Mouse (Mus musculus): ENCODE measurements at regions not wholly inside any gene's neighbourhood (a gene's known extent, or its start where the extent isn't known, plus 50 kb on each side); places are given as distances from the start of the nearest gene placed in this dataset.

GRCm38 (mm10) chr1:124517543-124518171 lies 472.3 kb upstream of the Dpp10 start:
- peak; percentile 60; the same call in 1 of the 2 replicates for ATAC-seq
- H3K9me3 ChIP-seq (replicated peaks; ENCODE audit: control insufficient read depth, low read length, poor library complexity, severe bottlenecking) = no peaks in the 10 kb centered on the region
- H3K4me1 ChIP-seq (ENCODE audit: control insufficient read depth, insufficient read depth, low read length) = peaks cover 2% of the 10 kb centered on the region; the same call in 1 of the 2 replicates
- H3K36me3 ChIP-seq (ENCODE audit: control insufficient read depth, insufficient read depth, low read length) = no peaks in the 10 kb centered on the region
- H3K4me3 ChIP-seq (ENCODE audit: low read depth, low read length) = no peak overlapping the region
- H3K9ac ChIP-seq (ENCODE audit: low read depth, low read length) = no peak overlapping the region
- WGBS = 74% methylated on average over 3 of the region's 3 CpGs
- H3K27ac ChIP-seq (ENCODE audit: low read length) = no peak overlapping the region
- H3K27me3 ChIP-seq (ENCODE audit: control insufficient read depth, insufficient read depth, low read depth, low read length) = no peaks in the 10 kb centered on the region
- no peak overlapping the region for H3K4me2 ChIP-seq (ENCODE audit: low read length)

DNA sequence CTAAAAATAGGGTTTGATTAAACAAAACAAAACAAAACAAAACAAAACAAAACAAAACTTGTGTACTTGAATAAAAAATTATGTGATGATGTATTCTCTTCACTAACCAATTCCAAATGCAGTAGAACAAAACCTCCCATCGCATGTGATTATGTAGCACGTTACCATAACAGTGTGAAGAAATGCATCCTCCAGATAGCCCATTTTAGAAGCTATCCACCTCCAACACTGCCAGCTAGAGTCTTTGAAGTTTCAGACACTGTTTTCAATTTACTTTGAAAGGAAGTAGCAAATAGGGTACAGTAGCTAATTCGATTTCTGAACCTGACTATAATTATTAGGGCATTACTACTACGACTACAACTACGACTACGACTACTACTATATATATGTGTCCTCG lies 465.1 kb upstream of the Dpp10 start:
- Histone ChIP-seq H3K27me3 (ENCODE audit: control insufficient read depth, insufficient read depth, low read depth, low read length) (no peaks in the 10 kb centered on the region), H3K9me3 (replicated peaks; ENCODE audit: control insufficient read depth, low read length, poor library complexity, severe bottlenecking) (no peaks in the 10 kb centered on the region), H3K4me3 (ENCODE audit: low read depth, low read length) (no peak overlapping the region), H3K9ac (ENCODE audit: low read depth, low read length) (no peak overlapping the region), H3K4me1 (ENCODE audit: control insufficient read depth, insufficient read depth, low read length) (no peaks in the 10 kb centered on the region), H3K27ac (ENCODE audit: low read length) (no peak overlapping the region), H3K4me2 (ENCODE audit: low read length) (no peak overlapping the region), H3K36me3 (ENCODE audit: control insufficient read depth, insufficient read depth, low read length) (no peaks in the 10 kb centered on the region)
- no peak for ATAC-seq
- 92% methylated on average over 7 of the region's 7 CpGs for WGBS

- ATAC-seq = no peak
- Histone ChIP-seq H3K4me3 (ENCODE audit: low read depth, low read length) (no peak overlapping the region), H3K4me1 (ENCODE audit: control insufficient read depth, insufficient read depth, low read length) (no peaks in the 10 kb centered on the region), H3K9ac (ENCODE audit: low read depth, low read length) (no peak overlapping the region), H3K27ac (ENCODE audit: low read length) (no peak overlapping the region), H3K9me3 (replicated peaks; ENCODE audit: control insufficient read depth, low read length, poor library complexity, severe bottlenecking) (no peaks in the 10 kb centered on the region), H3K27me3 (ENCODE audit: control insufficient read depth, insufficient read depth, low read depth, low read length) (no peaks in the 10 kb centered on the region), H3K4me2 (ENCODE audit: low read length) (no peak overlapping the region), H3K36me3 (ENCODE audit: control insufficient read depth, insufficient read depth, low read length) (no peaks in the 10 kb centered on the region)
Observed at GRCm38 (mm10) chr1:124488456-124488855, 443.1 kb upstream of the Dpp10 start.

- H3K4me1 ChIP-seq (ENCODE audit: control insufficient read depth, insufficient read depth, low read length) = no peaks in the 10 kb centered on the region
- ATAC-seq = no peak
- no peaks in the 10 kb centered on the region for H3K27me3 ChIP-seq (ENCODE audit: control insufficient read depth, insufficient read depth, low read depth, low read length)
- no peak overlapping the region for H3K27ac ChIP-seq (ENCODE audit: low read length)
- H3K36me3 ChIP-seq (ENCODE audit: control insufficient read depth, insufficient read depth, low read length) = no peaks in the 10 kb centered on the region
- H3K9me3 ChIP-seq (replicated peaks; ENCODE audit: control insufficient read depth, low read length, poor library complexity, severe bottlenecking) = no peaks in the 10 kb centered on the region
- H3K4me2 ChIP-seq (ENCODE audit: low read length) = no peak overlapping the region
- no peak overlapping the region for H3K9ac ChIP-seq (ENCODE audit: low read depth, low read length)
- no peak overlapping the region for H3K4me3 ChIP-seq (ENCODE audit: low read depth, low read length)
Observed at GRCm38 (mm10) chr1:124487965-124488364, 442.6 kb upstream of the Dpp10 start.

- no peaks in the 10 kb centered on the region for H3K27me3 ChIP-seq (ENCODE audit: control insufficient read depth, insufficient read depth, low read depth, low read length)
- 41% methylated on average over 1 of the region's 1 CpGs for WGBS
- no peak overlapping the region for H3K4me2 ChIP-seq (ENCODE audit: low read length)
- no peaks in the 10 kb centered on the region for H3K9me3 ChIP-seq (replicated peaks; ENCODE audit: control insufficient read depth, low read length, poor library complexity, severe bottlenecking)
- H3K36me3 ChIP-seq (ENCODE audit: control insufficient read depth, insufficient read depth, low read length) = no peaks in the 10 kb centered on the region
- H3K27ac ChIP-seq (ENCODE audit: low read length) = no peak overlapping the region
- H3K9ac ChIP-seq (ENCODE audit: low read depth, low read length) = no peak overlapping the region
- H3K4me3 ChIP-seq (ENCODE audit: low read depth, low read length) = no peak overlapping the region
- no peak for ATAC-seq
- H3K4me1 ChIP-seq (ENCODE audit: control insufficient read depth, insufficient read depth, low read length) = no peaks in the 10 kb centered on the region
Observed at GRCm38 (mm10) chr1:124450128-124450527, 404.8 kb upstream of the Dpp10 start.

DNA sequence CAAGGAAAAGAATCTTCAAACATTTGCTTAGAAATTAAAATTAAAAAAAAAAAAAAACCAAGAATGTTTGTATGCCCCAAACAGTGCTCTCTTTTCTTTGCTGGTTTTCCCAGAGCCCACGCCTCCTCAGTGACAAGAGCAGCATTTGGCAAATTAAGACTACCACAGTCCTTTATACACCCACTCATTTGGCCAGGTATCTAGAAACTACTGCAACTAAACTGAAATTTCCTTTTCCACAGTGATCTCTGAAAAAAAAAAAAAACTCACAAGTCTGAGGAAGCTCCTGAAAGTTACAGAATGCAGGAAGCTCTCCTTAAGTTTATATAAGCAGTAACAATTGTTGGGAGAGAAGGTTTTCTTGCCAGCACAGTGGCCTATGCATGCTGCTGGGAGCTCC lies 394.2 kb upstream of the Dpp10 start:
- Histone ChIP-seq H3K27me3 (ENCODE audit: control insufficient read depth, insufficient read depth, low read depth, low read length) (no peaks in the 10 kb centered on the region), H3K4me1 (ENCODE audit: control insufficient read depth, insufficient read depth, low read length) (no peaks in the 10 kb centered on the region), H3K36me3 (ENCODE audit: control insufficient read depth, insufficient read depth, low read length) (no peaks in the 10 kb centered on the region), H3K9me3 (replicated peaks; ENCODE audit: control insufficient read depth, low read length, poor library complexity, severe bottlenecking) (no peaks in the 10 kb centered on the region), H3K4me2 (ENCODE audit: low read length) (no peak overlapping the region), H3K4me3 (ENCODE audit: low read depth, low read length) (no peak overlapping the region), H3K9ac (ENCODE audit: low read depth, low read length) (no peak overlapping the region), H3K27ac (ENCODE audit: low read length) (no peak overlapping the region)
- ATAC-seq = no peak
- 84% methylated on average over 1 of the region's 1 CpGs for WGBS

DNA sequence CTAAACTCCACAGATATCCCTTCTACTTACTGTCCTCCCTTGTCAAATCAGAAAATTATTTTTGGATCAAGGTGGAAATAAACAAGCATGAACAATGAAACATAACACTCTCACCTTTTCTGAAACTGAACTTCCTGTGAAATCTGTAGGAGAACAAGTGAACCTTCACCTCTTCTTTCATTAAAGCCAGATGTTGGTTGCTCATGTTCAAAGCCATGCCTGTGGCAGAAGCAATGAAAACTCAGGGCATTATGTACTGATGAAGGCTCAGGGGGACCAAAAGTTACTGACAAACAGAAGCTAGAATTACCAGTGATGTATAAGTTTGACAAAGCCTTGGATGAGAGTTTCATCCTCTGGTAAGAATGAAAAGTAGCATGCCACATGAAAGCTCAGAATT lies 390.5 kb upstream of the Dpp10 start:
- Histone ChIP-seq H3K27me3 (ENCODE audit: control insufficient read depth, insufficient read depth, low read depth, low read length) (no peaks in the 10 kb centered on the region), H3K9me3 (replicated peaks; ENCODE audit: control insufficient read depth, low read length, poor library complexity, severe bottlenecking) (no peaks in the 10 kb centered on the region)

DNA sequence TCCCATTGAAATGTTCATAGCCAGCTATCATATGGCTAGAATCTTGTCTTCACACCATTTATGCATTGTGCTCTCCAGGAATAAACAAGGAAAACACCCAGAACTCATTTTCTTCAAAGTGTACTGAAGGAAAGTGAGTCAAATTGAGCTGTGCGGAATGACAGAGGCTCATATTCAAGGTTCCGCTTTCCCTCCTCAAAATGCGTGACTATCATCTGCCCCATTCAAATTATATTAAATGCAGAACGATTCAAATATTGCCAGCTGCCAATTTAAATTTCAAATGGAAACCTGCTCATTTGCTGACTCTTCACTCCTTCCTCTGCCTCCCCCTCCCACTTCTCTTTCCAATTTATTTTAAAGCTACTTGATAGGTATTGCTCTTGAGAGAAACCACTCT lies 384.2 kb upstream of the Dpp10 start:
- H3K36me3 ChIP-seq (ENCODE audit: control insufficient read depth, insufficient read depth, low read length) = no peaks in the 10 kb centered on the region
- 63% methylated on average over 4 of the region's 4 CpGs for WGBS
- H3K4me1 ChIP-seq (ENCODE audit: control insufficient read depth, insufficient read depth, low read length) = no peaks in the 10 kb centered on the region
- H3K9me3 ChIP-seq (replicated peaks; ENCODE audit: control insufficient read depth, low read length, poor library complexity, severe bottlenecking) = no peaks in the 10 kb centered on the region
- no peak overlapping the region for H3K4me2 ChIP-seq (ENCODE audit: low read length)
- no peaks in the 10 kb centered on the region for H3K27me3 ChIP-seq (ENCODE audit: control insufficient read depth, insufficient read depth, low read depth, low read length)
- no peak overlapping the region for H3K9ac ChIP-seq (ENCODE audit: low read depth, low read length)
- H3K4me3 ChIP-seq (ENCODE audit: low read depth, low read length) = no peak overlapping the region
- ATAC-seq = no peak
- H3K27ac ChIP-seq (ENCODE audit: low read length) = no peak overlapping the region

More for the DNA sequence above, 390.5 kb upstream of the Dpp10 start:
- Histone ChIP-seq H3K36me3 (ENCODE audit: control insufficient read depth, insufficient read depth, low read length) (no peaks in the 10 kb centered on the region), H3K27ac (ENCODE audit: low read length) (no peak overlapping the region), H3K9ac (ENCODE audit: low read depth, low read length) (no peak overlapping the region), H3K4me1 (ENCODE audit: control insufficient read depth, insufficient read depth, low read length) (no peaks in the 10 kb centered on the region), H3K4me3 (ENCODE audit: low read depth, low read length) (no peak overlapping the region), H3K4me2 (ENCODE audit: low read length) (no peak overlapping the region)
- ATAC-seq = no peak

DNA sequence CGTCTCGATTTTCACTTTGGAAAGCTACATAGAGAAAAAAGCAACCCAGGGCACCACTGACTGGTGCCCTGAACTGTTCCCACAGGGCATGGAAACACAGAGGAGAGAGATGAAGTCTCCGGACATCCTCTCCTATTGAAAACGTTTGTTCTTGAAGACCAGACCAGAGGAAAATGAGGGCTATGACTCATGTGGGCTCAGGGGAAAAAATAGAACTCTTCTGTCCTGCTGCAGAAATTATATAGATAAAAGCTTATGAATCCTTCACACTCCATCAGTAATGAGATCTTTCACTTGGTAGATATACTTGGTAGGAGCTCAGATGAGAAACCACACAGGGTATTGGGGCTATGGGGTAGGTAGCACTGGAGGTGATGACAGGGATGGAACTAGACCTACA lies 371.4 kb upstream of the Dpp10 start:
- H3K27ac ChIP-seq (ENCODE audit: low read length) = no peak overlapping the region
- H3K36me3 ChIP-seq (ENCODE audit: control insufficient read depth, insufficient read depth, low read length) = no peaks in the 10 kb centered on the region
- no peaks in the 10 kb centered on the region for H3K27me3 ChIP-seq (ENCODE audit: control insufficient read depth, insufficient read depth, low read depth, low read length)
- WGBS = 77% methylated on average over 4 of the region's 4 CpGs
- no peak for ATAC-seq
- no peak overlapping the region for H3K9ac ChIP-seq (ENCODE audit: low read depth, low read length)
- H3K4me3 ChIP-seq (ENCODE audit: low read depth, low read length) = no peak overlapping the region
- H3K9me3 ChIP-seq (replicated peaks; ENCODE audit: control insufficient read depth, low read length, poor library complexity, severe bottlenecking) = no peaks in the 10 kb centered on the region
- no peak overlapping the region for H3K4me2 ChIP-seq (ENCODE audit: low read length)
- no peaks in the 10 kb centered on the region for H3K4me1 ChIP-seq (ENCODE audit: control insufficient read depth, insufficient read depth, low read length)
